Mouse (Mus musculus): ENCODE results near the gene Maats1. TPM values are rescaled to one million over a fixed set of nuclear protein-coding genes. Genes with fewer than 3 reads are reported as not detected.

The Maats1 gene
- total RNA-seq, 1 experiment from 2014 or later = 0.36 TPM

DNA sequence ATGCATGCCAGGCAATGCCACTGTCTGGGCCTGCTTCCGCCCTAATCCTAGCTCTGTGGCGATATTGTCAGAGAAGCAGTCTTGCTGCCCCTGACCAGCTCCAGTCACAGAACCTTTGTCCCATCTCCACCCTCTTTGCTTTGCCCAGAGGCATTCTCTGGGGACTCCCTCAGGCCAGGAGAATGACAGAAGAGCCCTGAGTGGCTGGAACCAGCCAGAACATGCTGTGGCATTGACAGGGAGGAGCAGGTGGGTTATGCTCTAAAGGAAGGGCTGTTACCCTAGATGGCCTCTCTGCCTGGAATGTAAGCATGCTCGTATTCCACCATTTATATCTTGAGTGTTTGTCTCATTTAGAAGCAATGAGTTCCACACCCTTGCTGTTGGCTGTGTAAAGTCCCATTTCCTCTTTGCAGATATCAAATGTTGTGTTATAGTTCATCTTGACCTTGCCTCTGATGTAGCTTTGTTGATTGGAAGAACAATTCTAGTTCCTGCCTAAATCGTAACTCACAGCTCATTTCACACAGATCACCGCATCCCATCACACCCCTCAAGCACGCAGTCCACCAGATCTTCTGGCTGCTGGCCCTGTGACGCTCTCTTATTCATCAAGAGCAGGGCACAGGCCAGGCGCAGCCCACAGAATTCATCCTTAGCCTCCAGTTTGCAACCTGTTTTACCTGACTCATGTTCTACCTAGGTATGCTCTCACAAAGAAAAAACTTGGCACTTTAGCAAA, 28.9 kb upstream of the Maats1 start:
- peak; percentile 30 for DNase-seq

DNA sequence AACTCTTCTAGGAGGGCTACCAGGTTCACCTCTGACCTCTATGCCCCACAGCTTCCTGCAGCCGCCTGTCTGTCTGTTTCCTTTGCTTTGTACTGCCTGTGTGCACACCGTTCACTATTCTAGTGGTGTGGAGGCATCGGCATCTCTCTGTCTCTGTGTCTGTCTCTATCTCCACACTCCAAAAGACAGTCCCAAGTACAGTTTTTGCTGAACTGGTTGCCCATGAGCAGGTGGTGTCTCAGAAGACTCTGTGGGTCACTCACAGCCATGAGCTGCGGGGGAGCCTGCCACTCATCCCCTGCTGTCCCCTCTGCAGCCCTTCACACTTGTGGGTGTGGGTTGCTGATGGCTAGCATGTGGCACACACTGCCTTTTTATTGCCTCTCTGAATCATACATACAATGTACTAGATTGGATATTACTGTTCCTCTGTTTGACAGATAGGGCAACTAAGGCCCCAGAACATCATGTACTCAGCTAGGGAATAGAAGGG, 28.1 kb upstream of the Maats1 start:
- DNase-seq = no peak

DNA sequence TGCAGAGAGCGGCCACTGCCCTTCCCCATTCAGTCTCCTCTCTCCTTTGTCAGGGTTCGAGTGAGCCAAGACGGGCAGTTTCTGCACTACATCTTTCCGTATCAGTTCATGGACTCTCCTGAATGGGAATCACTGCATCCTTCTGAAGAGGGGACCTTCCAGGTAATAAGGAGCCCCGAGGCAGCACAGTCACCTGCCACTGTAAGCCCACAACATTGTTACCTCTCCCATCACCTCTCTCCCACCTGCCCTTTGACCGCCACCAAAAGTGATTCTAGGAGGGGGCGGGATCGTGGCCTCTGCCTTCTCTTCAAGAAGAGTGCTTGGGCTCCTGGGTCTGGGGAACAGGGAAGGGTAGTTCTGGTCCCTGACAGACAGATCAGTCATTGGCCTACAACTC, 27.5 kb upstream of the Maats1 start:
- DNase-seq = no peak

DNA sequence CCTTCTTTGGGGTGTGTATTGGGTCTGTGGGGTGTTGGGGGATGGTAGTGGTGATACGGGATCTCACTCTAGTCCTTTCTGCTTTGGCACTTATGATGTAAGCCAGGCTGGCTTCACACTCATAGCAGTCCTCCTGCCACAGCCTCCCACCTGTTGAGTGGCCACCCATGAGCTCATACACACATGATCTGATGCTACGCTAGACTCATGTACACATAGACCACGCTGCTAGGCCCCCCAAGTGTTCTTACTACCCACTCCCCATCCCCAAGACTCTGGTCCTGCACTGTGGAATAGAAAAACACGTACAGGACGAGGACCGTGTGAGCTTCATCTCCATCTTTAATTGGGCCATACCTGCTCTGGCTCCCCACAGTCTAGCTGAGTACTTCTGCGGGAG, 27.1 kb upstream of the Maats1 start:
- no peak for DNase-seq

DNA sequence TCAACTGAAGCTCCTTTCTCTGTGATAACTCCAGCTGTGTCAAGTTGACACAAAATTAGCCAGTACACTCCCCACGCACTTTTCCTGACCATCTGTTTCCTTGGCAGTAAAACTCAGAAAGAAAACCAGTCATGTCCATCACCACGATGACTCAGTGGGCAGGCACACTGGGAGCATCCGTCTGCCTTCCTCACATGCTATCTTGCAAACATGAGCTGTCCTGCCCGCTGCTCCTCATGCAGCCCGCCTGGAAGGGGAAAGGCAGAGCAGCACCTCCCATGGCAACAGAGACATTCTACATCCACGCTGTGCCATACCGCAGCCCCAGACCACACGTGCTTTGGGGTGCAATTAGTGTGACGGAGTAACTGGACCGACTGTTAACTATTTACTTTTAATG, 26.4 kb upstream of the Maats1 start:
- DNase-seq = peak; percentile 33

DNA sequence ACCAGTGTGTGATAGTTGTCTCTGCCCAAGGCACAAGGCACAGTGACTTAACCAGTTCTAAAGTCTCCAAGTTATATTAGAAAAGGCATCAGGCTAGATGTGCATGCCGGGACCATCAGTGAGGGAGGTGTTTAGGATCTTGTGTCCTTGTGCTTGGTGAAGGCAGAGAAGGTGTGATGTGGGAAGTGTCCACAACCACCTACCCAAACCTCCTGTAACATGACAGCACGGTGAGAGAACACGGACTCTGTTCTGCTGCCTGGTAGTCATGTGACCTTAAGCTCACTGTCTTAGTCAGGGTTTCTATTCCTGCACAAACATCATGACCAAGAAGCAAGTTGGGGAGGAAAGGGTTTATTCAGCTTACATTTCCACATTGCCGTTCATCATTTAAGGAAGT, 24.3 kb upstream of the Maats1 start:
- DNase-seq = no peak

DNA sequence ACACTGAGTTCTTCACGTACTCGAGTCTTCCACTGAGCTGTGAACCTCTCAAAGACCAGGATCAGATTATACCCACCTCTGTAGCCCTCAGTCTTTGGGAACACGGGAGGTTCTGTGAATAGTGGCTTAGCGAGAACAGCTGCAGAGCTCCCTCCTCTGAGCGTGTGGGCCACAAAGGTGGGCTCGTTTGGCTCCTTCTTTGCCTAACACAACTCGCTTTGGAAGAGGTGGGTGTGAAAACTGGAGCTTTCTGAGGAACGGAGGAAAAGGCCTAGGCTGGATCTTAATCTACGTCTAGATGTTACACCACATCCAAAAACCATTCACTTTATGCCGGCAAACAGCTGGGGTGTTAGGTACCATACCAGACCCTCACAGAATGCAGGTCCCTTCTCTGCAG, 23.4 kb upstream of the Maats1 start:
- DNase-seq = no peak

DNA sequence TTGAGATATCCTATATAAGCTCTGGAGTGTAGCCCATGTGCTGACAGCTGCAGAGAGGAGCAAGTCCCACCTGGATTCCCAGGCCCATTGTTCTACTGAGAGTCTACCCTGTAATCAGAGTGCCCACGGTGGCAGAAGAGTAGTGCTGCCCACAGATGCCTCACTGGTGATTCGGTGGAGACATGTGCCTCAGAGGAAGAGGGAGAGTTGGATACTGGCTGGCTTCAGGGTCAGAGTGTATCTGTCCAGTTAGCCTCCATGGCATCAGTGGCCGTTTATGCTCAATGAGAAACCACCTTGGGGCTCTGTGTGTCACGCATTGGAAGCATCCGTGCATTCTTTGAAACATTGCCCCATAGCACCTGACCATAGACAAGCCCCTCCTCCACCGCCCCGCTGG, 21.7 kb upstream of the Maats1 start:
- DNase-seq = no peak

DNA sequence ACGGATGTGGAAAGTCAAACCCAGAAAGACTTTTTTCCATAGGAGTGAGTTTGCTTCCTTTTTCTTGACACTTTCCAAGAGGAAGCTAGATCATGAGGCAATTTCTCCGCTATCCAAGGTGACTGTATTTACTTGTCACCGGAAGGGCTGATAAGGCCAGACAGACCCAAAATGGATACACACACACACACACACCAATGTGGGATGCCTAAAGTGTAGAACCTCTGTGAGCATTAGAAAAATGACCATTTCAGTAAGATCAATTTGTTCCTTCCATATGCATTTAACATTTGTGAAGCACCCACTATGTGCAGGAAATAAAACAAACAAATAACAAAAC, 21.3 kb upstream of the Maats1 start:
- no peak for DNase-seq

DNA sequence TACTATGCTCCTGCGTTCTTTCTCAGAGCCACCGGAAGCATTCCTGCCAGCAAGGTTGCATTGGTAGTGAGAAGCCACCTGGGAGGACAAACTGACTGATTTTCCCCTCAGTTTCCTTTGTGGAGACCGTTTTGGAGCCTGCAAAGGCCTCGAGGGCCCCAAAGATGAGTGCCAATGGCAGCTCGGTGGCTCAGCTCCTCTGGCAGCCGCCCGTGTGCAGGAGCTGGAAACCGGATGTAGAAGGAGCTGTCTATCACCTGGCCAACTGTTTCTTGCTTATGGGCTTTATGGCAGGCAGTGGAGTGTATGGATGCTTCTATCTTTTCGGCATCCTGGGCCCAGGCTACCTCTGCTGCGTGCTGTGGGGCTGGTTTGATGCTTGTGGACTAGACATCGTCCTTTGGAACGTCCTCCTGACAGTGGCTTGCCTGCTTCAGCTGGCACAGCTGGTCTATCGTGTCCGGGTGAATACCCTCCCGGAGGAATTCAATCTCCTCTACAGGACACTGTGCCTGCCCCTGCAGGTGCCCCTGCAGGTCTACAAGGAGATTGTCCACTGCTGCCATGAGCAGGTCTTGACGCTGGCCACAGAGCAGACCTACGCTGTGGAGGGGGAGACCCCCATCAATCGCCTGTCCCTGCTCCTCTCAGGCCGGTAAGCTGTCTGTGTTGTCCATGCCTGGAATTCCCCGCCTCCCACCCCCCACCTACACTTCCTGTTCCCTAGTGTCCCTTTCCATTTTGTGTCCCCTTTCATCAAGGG, 20.7 kb upstream of the Maats1 start:
- no peak for DNase-seq

DNA sequence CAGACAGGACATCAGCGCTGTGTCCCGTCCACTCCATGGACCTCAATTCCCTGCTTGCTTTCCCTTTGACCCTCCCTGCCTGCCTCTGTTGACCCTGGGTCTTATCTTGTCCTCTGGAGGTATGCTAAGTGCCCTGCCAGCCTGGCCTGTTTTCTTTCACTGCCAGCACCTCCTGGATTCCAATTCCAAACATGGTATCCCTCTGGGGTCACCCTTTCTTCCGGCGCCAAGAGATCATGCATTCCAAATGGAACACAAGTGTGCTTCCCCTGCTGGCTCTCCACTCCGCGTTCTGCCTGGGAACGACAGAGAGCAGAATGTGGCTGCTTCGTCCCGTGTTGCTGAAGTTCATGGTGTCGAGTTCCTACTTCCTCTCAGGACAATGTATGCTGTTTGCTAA, 20.0 kb upstream of the Maats1 start, which contains the start of gene Popdc2:
Gene Popdc2, plus strand, starts transcription at position 277 of the 400 bp plus-strand sequence.
- no peak for DNase-seq

DNA sequence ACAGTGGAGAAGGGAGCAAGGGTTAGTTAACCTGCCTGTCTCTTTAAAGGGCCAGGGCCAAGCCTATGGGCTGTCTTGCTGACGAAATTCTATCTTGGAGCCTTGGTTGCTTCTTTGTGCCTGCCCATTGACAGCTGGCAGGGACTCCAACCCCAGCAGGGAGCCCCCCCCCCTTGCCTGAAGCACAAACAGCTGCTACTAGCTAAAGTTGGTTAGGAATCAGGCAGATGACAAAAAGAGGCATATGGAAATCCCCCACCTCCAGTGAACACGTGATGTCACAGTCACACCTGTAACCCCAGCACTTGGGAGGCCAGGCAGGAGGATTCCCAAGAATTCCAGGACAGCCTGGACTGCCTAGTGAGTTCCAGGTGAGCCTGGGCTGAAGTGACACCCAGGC, 18.4 kb upstream of the Maats1 start:
- no peak for DNase-seq

DNA sequence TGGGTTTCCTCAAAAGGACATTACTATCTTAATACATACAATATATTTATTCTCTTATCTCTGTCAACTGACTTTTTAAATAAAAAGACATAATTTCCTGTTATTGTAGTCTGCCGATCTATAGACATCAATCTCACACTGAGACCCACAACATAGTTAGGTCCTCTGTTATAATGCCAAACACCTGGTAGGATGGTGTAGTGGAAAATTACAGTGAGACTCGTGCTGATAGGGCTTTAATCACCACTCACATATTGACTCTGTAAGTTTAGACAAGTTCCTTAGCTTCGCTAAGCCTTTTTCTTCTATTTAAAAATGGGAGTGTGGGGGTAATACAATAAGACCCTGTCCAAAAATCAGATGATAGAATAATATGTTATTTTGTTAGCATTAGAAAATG, 17.9 kb upstream of the Maats1 start:
- no peak for DNase-seq

DNA sequence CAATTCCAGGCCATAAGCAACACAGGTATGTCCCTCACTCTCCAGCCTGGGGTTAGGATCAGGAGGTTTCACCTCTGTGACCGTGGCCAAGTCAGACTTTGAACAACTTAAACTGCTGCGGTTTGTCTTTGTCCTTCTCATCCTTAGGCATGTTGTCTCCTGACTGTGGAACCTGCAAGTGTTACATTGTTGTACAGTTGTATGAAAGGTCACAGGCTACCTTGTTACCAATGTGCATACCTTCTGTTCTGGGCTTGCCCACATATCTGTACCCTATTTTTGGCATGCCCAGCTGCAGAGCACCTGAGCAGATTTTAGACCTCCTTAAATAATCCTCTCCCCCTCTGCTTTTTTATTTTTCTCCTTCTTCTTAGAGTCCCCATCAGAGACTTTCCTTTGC, 17.3 kb upstream of the Maats1 start:
- no peak for DNase-seq

DNA sequence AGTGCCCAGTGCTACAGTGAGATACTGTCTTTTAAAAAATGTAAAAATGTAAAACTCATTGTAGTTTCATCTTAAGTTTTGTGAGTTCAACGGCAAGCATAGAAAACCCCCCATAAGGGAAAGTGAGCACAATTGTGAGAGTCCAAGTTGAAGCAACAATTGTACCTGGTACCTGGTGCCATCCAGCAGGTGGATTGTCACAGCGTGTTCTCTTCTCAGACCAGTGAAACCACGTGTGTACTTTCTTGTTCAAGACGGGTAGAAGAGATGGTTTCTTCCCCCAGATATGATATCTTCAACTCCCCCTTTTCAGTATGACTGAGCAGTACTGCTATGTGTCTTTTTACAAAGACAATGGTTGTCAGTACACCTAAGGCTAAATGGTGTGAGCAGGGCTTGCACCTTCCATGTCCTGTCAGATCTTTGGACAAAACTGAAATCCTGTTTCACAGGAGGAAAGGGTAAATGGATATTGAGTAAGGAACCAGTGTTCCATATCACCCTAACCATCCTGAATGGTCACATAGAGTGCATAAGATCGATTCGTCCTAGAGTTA, 16.4 kb upstream of the Maats1 start:
- DNase-seq = no peak

DNA sequence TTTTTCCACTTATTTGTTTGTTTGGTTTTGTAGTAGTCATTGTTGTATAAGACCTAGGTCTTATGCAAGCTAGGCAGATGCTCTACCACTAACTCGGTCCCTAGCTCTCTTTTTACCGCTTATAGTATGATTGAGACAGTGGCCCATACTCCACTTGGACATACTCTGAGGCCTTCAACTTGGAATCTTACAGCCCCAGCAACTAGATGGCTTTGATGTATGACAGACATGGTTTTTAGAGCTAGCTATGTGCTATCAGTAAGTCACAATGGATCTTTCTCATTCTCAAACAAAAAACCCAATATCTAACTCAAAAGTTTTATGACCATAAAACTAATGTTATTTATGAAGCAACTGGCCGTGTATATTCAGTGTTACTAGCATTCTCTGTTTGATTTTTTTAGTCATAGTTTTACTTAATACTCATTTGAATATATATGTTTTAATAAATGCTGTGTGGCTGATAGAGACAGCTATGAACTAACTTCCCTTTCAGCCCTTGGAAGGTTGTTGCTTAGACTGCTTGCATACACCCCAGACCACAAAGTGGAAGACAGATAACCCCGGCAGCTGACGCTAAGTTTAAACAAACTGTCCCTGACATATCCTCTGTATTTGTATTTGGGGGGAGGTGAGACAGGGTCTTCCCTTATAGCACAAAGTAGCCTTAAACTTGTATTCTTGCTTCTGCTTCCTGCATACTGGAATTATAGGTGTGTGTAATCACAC, 12.4 kb upstream of the Maats1 start:
- DNase-seq = no peak

DNA sequence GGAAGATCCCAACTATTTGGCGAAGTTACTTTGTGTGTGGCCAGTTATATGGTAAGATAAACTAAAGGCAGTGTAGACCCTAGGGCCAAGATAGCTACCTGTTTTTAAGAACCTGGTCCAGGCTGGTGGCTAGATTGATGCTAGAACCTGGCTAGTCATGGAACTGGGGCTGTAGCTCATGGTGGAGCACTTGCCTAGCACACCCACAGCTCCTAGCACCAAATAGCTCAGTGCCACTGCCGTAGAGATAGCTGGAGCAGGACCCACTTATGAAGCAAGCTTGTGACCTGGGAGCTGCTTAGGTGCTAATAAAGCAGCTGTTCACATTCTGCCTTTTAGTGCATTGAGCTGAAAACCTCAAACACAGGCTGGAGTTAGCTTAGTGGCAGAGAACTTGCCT, 11.7 kb upstream of the Maats1 start:
- no peak for DNase-seq

DNA sequence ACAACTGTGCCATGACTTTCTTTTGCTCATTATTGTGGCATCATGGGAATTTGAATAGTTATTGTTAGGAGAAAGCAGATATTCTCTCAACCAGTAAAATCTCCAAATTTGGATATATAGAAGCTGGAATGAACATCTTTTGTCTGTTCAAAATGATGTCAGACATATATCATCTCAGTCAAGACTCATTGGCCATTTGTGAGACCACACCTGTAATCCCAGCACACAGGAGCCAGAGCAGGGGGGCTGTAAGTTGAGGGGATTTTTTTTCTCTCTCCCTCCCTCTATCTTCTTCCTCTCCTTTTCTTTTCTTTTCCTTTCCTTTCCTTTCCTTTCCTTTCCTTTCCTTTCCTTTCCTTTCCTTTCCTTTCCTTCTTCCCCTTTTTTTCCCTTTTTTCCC, 10.9 kb upstream of the Maats1 start:
- DNase-seq = no peak

DNA sequence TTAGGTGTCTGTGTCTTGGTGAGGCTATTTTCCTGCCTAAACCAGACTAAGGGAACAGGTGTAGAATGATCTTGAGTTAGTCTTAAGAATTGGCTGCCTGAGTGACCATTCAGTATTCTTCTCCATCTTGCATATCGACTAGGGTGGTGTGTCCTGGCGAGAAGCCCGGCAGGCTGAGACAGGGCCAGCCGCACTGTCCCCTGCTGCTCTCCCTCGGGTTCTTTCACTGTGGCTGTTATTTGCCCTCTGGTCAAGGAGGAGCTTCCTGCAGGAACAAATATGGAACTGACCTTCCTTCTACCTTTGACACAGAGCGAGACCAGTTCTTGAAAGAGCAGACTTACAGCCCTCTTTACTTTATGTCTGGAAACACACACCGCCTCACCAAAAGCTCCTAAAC, 10.1 kb upstream of the Maats1 start:
- peak; percentile 45 for DNase-seq

DNA sequence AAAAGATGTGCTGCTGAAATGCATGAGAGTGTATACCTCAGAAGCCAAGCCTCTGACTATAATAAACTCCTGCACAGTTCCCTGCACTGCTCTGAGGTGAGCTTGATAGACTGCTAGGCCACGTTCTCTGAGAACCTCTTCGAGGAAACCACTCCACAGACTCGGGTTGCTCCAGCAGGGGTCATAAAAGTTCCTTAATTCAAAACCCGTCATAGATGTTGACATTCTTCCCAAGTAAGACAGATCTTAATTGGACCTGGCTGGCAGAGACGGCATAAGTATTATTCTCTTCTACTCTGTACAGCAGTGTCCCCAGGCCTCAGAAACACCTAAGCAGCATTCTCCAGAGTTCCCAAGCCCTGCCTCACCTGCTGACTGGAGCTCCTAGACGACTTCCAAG, 9.0 kb upstream of the Maats1 start:
- DNase-seq = no peak

DNA sequence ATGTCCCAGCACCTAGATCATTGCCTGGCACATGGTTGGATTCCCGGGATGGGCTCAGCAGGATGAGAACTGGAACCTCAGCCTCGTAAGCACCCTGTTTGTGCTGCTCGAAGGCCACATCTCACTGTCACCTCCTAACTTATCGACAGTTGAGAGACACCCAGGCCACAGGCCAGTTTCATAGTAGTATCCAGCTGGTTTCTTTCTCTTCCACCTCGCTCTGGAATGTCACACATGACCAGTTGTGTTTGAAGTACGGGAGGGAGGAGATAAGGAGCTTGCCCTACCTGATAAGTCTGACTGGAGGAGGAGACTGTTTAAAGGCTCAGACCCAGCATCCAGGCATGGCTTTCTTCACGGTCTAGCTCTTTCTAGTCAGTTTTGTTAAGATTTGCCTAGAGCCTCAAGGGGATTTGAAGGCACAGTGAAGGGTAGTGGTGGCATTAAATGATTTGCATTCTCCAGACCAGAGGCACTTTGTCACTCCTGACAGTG, 8.5 kb upstream of the Maats1 start:
- DNase-seq = no peak

DNA sequence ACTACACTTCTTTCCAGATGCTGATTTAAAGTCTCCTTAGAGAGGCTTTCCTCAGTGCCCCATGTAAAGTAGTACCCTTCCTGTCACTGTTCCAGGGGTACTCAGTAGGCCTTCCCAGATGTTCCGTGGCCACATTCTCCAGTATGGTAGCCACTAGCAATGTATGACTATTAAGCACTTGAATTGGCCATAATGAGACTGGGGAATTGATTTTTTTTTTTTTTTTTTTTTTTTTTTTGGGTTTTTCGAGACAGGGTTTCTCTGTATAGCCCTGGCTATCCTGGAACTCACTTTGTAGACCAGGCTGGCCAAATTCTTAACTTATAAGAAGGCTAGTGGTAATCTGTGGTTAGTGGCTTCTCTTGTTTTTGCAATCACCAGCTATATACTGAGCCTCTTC, 7.9 kb upstream of the Maats1 start:
- no peak for DNase-seq

All from adrenal gland, postnatal 25 days (tissue).